9 mouse cellular contexts compared by ENCODE assay signal in genomic region chr3:131320184-131320583, GRCm38 (mm10). TPM values are rescaled to one million over a fixed set of nuclear protein-coding genes. Genes with fewer than 3 reads are reported as not detected.
DNase-seq lines count a peak whose midpoint lies in the region; ATAC-seq and TF ChIP-seq lines count a peak whose summit lies in the region.
"Had no signal": no experiment of that assay in that cellular context is flagged by ENCODE, and none has a peak within 500 bp of the region (broad histone marks: within the 10 kb centered on the region; RNA-seq: fewer than 3 reads in every experiment).

No protein-coding gene starts in this region.

- DNase-seq in intestine, embryonic 14.5 days (ENCODE audit: low spot score), result peak; percentile 95
- peak; percentile 71 for DNase-seq in cerebellum, adult 11-12 months
- peak; percentile 14 to 88 for DNase-seq in frontal cortex, adult 2 months (ENCODE audit: extremely low spot score in 1 of 2, low spot score in 1 of 2)
- DNase-seq in kidney, adult 2 months, result peak; percentile 85
- DNase-seq in neural tube, embryonic 11.5 days (ENCODE audit: low spot score), result peak; percentile 82
- DNase-seq in telencephalon, adult 2 months (ENCODE audit: low read depth, low spot score), result peak; percentile 43

- no peaks in the 10 kb centered on the region for H3K36me3 ChIP-seq in intestine, embryonic 14.5 days (ENCODE audit: control insufficient read depth, insufficient read depth, low read length)
- H3K36me3 ChIP-seq in intestine, embryonic 16.5 days (ENCODE audit: control insufficient read depth, insufficient read depth, low read length), result no peaks in the 10 kb centered on the region
- no peaks in the 10 kb centered on the region; the same call in 1 of the 2 replicates for H3K36me3 ChIP-seq in kidney, adult 2 months (ENCODE audit: control insufficient read depth, insufficient read depth, low read length)
- no peaks in the 10 kb centered on the region for H3K36me3 ChIP-seq in limb, embryonic 13.5 days
- H3K36me3 ChIP-seq in neural tube, embryonic 11.5 days (ENCODE audit: control insufficient read depth, insufficient read depth, low read length), result no peaks in the 10 kb centered on the region
- H3K36me3 ChIP-seq: embryonic facial prominence, embryonic 12.5 days had no signal

- H3K9me3 ChIP-seq in intestine, embryonic 14.5 days (ENCODE audit: control insufficient read depth, low read length), result no peaks in the 10 kb centered on the region
- H3K9me3 ChIP-seq in intestine, embryonic 16.5 days (ENCODE audit: control insufficient read depth, low read length), result no peaks in the 10 kb centered on the region
- H3K9me3 ChIP-seq in limb, embryonic 13.5 days, result no peaks in the 10 kb centered on the region
- H3K9me3 ChIP-seq in neural tube, embryonic 11.5 days (ENCODE audit: control insufficient read depth, low read length), result no peaks in the 10 kb centered on the region
- H3K9me3 ChIP-seq: embryonic facial prominence, embryonic 12.5 days had no signal

- peak; percentile 86 for TF ChIP-seq CTCF in kidney, adult 2 months (conservative IDR thresholded peaks at IDR 0.05; ENCODE audit: insufficient read depth, insufficient read length, low read depth, low read length)

- H3K4me1 ChIP-seq in intestine, embryonic 14.5 days (replicated peaks; ENCODE audit: control insufficient read depth, insufficient read depth, low read length), result no peaks in the 10 kb centered on the region
- peaks cover 8% of the 10 kb centered on the region; the same call in 1 of the 2 replicates for H3K4me1 ChIP-seq in intestine, embryonic 16.5 days (ENCODE audit: control insufficient read depth, insufficient read depth, low read length)
- peaks cover 2% of the 10 kb centered on the region; the same call in 1 of the 2 replicates for H3K4me1 ChIP-seq in kidney, adult 2 months (ENCODE audit: control insufficient read depth, insufficient read depth, low read length)
- peaks cover 29% of the 10 kb centered on the region for H3K4me1 ChIP-seq in limb, embryonic 13.5 days
- no peaks in the 10 kb centered on the region for H3K4me1 ChIP-seq in neural tube, embryonic 11.5 days (ENCODE audit: control insufficient read depth, insufficient read depth, low read length)

- ATAC-seq in intestine, embryonic 14.5 days (replicated peaks; ENCODE audit: low FRiP score, low TSS enrichment, low read depth), result no peak
- ATAC-seq in intestine, embryonic 16.5 days, result no peak
- ATAC-seq in limb, embryonic 13.5 days (ENCODE audit: low FRiP score, low read depth), result no peak
- no peak for ATAC-seq in neural tube, embryonic 11.5 days (ENCODE audit: insufficient read depth, low FRiP score, low TSS enrichment)

- no peaks in the 10 kb centered on the region for H3K27me3 ChIP-seq in intestine, embryonic 14.5 days (replicated peaks; ENCODE audit: control insufficient read depth, insufficient read depth, low read length)
- H3K27me3 ChIP-seq in intestine, embryonic 16.5 days (replicated peaks; ENCODE audit: control insufficient read depth, insufficient read depth, low read length), result no peaks in the 10 kb centered on the region
- no peaks in the 10 kb centered on the region for H3K27me3 ChIP-seq in kidney, adult 2 months (replicated peaks; ENCODE audit: control insufficient read depth, insufficient read depth, low read length)
- no peaks in the 10 kb centered on the region for H3K27me3 ChIP-seq in limb, embryonic 13.5 days
- H3K27me3 ChIP-seq in neural tube, embryonic 11.5 days (ENCODE audit: control insufficient read depth, insufficient read depth, low read length), result no peaks in the 10 kb centered on the region
- H3K27me3 ChIP-seq: embryonic facial prominence, embryonic 12.5 days had no signal

- TF ChIP-seq POLR2A in kidney, adult 2 months (IDR thresholded peaks at IDR 0.05; ENCODE audit: low read depth, low read length), result no peak

- no peak overlapping the region for H3K4me2 ChIP-seq in intestine, embryonic 14.5 days (ENCODE audit: low read length)
- no peak overlapping the region for H3K4me2 ChIP-seq in intestine, embryonic 16.5 days (ENCODE audit: low read depth, low read length)
- H3K4me2 ChIP-seq in limb, embryonic 13.5 days (replicated peaks), result peak overlapping the region; percentile 49
- no peak overlapping the region for H3K4me2 ChIP-seq in neural tube, embryonic 11.5 days (ENCODE audit: low read depth)
- H3K4me2 ChIP-seq: embryonic facial prominence, embryonic 12.5 days had no signal

- H3K4me3 ChIP-seq in intestine, embryonic 14.5 days (ENCODE audit: low read depth, low read length), result no peak overlapping the region
- H3K4me3 ChIP-seq in intestine, embryonic 16.5 days (ENCODE audit: low read length), result no peak overlapping the region
- no peak overlapping the region for H3K4me3 ChIP-seq in kidney, adult 2 months (ENCODE audit: insufficient read depth, low read depth, low read length)
- no peak overlapping the region for H3K4me3 ChIP-seq in limb, embryonic 13.5 days
- H3K4me3 ChIP-seq in neural tube, embryonic 11.5 days (ENCODE audit: low read depth, low read length), result no peak overlapping the region
- H3K4me3 ChIP-seq: embryonic facial prominence, embryonic 12.5 days had no signal

- 8% methylated on average over 3 of the region's 3 CpGs for WGBS in intestine, embryonic 14.5 days
- WGBS in intestine, embryonic 16.5 days, result 9% methylated on average over 3 of the region's 3 CpGs
- 5% methylated on average over 3 of the region's 3 CpGs for WGBS in kidney, adult 2 months
- 3% methylated on average over 3 of the region's 3 CpGs for WGBS in limb, embryonic 13.5 days
- WGBS in neural tube, embryonic 11.5 days, result 8% methylated on average over 3 of the region's 3 CpGs

- H3K9ac ChIP-seq in intestine, embryonic 14.5 days (ENCODE audit: low read length), result no peak overlapping the region
- no peak overlapping the region for H3K9ac ChIP-seq in intestine, embryonic 16.5 days (ENCODE audit: low read depth, low read length)
- no peak overlapping the region for H3K9ac ChIP-seq in limb, embryonic 13.5 days
- H3K9ac ChIP-seq in neural tube, embryonic 11.5 days (ENCODE audit: low read length), result no peak overlapping the region
- H3K9ac ChIP-seq: embryonic facial prominence, embryonic 12.5 days had no signal

- no peak overlapping the region for H3K27ac ChIP-seq in intestine, embryonic 14.5 days (ENCODE audit: low read depth)
- no peak overlapping the region for H3K27ac ChIP-seq in intestine, embryonic 16.5 days (ENCODE audit: low read length)
- no peak overlapping the region for H3K27ac ChIP-seq in kidney, adult 2 months (ENCODE audit: insufficient read depth, low read depth, low read length)
- H3K27ac ChIP-seq in limb, embryonic 13.5 days, result no peak overlapping the region
- no peak overlapping the region for H3K27ac ChIP-seq in neural tube, embryonic 11.5 days (ENCODE audit: low read depth, low read length)
- H3K27ac ChIP-seq: embryonic facial prominence, embryonic 12.5 days had no signal

RNA-seq across cellular contexts. Expression of gene Cyp2u1, which starts 17.2 kb away (rescaled TPM):
- polyA plus RNA-seq in intestine, embryonic 14.5 days (2014; fragmentation: Nextera tagmentation; extraction: Ambion mirVana), result 3.9 TPM in 2 replicates
- 9.7 and 11.4 TPM in 2 replicates for polyA plus RNA-seq in intestine, embryonic 16.5 days (2015; fragmentation: Nextera tagmentation; extraction: Ambion mirVana)
- polyA plus RNA-seq in frontal cortex, adult 2 months (2012; rRNA removed), result 12.5 and 13.8 TPM in 2 replicates
- polyA plus RNA-seq in kidney, adult 2 months (2012; rRNA removed), result 7.8 and 9.4 TPM in 2 replicates
- 2.5 and 2.6 TPM in 2 replicates for polyA plus RNA-seq in limb, embryonic 13.5 days (2015; fragmentation: Nextera tagmentation; extraction: Ambion mirVana)
- 2.2 and 2.3 TPM in 2 replicates for polyA plus RNA-seq in neural tube, embryonic 11.5 days (2014; fragmentation: Nextera tagmentation; extraction: Ambion mirVana)

RNA-seq across cellular contexts. Expression of gene Hadh, which starts 48.3 kb away (rescaled TPM):
- polyA plus RNA-seq in intestine, embryonic 14.5 days (2014; fragmentation: Nextera tagmentation; extraction: Ambion mirVana), result 181 and 191 TPM in 2 replicates
- polyA plus RNA-seq in intestine, embryonic 16.5 days (2015; fragmentation: Nextera tagmentation; extraction: Ambion mirVana), result 369 and 438 TPM in 2 replicates
- polyA plus RNA-seq in frontal cortex, adult 2 months (2012; rRNA removed), result 40.2 and 40.8 TPM in 2 replicates
- polyA plus RNA-seq in kidney, adult 2 months (2012; rRNA removed), result 471 and 515 TPM in 2 replicates
- polyA plus RNA-seq in limb, embryonic 13.5 days (2015; fragmentation: Nextera tagmentation; extraction: Ambion mirVana), result 112 and 118 TPM in 2 replicates
- polyA plus RNA-seq in neural tube, embryonic 11.5 days (2014; fragmentation: Nextera tagmentation; extraction: Ambion mirVana), result 74.6 and 77.6 TPM in 2 replicates

Comparison
In these comparisons a context has a peak if more than half of its experiments do, and no peak if none do; other contexts are left out.
1. DNase-seq: peak in every context shown above with its lines; median percentile 95 in intestine, embryonic 14.5 days; 85 in kidney, adult 2 months; 82 in neural tube, embryonic 11.5 days; 71 in cerebellum, adult 11-12 months; 51 in frontal cortex, adult 2 months; 43 in telencephalon, adult 2 months.